Mouse (Mus musculus) R1 (cell line): ENCODE results near the gene Grid2.

ENCODE experiments used
- DNase-seq: peaks from one replicate; pipeline ENCODE4 v3.0.0-alpha.2; 2018; ENCODE audit warnings: low read depth, low spot score

Gene Grid2

GRCm38 (mm10) chr6:64598144-64598561 is 1342.5 kb downstream of the Grid2 start:
- DNase-seq, result no peak

- DNase-seq, result no peak
Observed at GRCm38 (mm10) chr6:64605753-64606152, 1350.1 kb downstream of the Grid2 start.

DNA sequence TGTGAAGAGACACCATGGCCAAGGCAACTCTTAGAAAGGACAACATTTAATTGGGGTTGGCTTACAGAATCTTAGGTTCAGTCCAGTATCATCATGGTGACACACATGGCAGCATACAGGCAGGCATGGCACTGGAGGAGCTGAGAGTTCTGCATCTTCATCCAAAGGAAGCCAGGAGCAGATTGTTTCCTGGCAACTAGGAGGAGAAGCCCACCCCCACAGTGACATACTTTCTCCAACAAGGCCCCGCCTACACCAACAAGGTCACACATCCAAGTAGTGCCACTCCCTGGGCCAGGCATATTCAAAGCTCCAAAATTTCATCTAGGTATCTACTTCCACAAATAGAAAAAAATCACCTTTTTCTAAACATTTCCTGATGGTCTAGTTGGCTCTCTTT is 1351.4 kb downstream of the Grid2 start:
- no peak for DNase-seq

DNA sequence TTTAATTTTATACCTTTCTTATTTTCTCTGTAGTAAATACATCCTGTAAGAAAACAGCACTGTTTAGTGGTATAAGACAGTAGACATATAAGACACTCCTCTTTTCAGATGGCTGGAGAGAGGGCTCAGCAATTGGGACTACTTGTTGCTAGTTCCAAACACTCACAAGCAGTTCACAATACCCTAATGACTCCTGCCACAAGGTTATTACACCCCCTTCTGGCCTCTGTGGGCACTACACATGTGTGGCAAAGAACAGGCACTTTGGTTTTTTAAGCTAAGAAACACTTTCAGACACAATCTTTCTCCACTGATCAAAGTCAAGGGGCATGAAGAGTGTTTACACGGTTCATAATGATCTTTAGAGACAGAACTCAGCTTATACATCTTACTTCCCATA is 1352.3 kb downstream of the Grid2 start:
- peak; percentile 37 for DNase-seq

GRCm38 (mm10) chr6:64616843-64617242 is 1361.2 kb downstream of the Grid2 start:
- no peak for DNase-seq

GRCm38 (mm10) chr6:64617417-64618135 is 1361.9 kb downstream of the Grid2 start:
- DNase-seq, result no peak

- DNase-seq, result no peak
Observed at GRCm38 (mm10) chr6:64623404-64623803, 1367.7 kb downstream of the Grid2 start.

- no peak for DNase-seq
Observed at GRCm38 (mm10) chr6:64647661-64648060, 1392.0 kb downstream of the Grid2 start.

- DNase-seq, result peak; percentile 66
Observed at GRCm38 (mm10) chr6:64648196-64648595, 1392.5 kb downstream of the Grid2 start.

DNA sequence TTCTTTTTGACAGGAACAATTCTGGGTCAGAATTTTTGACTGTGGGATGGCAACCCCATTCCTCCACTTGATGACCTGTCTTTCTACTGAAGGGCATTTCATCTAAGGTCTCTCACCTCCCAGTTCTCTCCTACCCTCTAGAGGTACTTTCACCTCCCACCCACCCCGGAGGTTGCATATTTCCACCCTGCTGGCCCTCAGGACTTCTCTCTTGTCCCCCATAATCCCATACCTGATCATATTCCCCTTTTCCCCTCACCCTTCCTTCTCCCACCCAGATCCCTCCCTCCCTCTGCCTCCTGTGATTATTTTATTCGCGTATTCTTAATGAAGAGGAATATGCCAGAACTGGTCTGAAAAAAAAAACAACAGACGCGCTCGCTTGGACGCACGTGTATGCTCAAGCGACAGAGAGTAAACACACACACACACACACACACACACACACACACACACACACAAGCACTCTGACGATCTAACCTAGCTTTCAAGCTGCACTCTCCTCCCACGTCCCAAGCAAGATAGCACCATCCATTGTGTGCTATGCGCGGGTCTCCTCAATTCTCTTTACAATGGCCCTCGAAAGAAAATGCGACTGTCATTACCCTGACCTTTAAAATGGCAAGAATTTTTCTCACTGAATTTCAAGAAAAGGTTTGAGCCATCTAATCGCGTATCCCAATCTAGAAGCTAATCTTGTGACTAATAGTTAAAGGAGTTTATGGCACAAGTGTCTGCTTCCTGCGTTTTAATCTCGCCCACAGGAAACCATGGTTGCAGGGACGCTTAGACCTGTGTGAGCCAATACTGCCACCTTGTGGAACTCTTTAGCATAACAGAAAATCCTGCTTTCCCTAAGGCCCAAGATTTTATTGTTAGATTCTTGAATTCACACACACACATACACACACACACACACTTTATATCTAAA is 1393.9 kb downstream of the Grid2 start:
- DNase-seq, result peak; percentile 70

GRCm38 (mm10) chr6:64650765-64651164 is 1395.1 kb downstream of the Grid2 start:
- no peak for DNase-seq

GRCm38 (mm10) chr6:64671010-64671409 is 1415.3 kb downstream of the Grid2 start:
- DNase-seq, result no peak

- DNase-seq, result no peak
Observed at GRCm38 (mm10) chr6:64678815-64679214, 1423.1 kb downstream of the Grid2 start.

DNA sequence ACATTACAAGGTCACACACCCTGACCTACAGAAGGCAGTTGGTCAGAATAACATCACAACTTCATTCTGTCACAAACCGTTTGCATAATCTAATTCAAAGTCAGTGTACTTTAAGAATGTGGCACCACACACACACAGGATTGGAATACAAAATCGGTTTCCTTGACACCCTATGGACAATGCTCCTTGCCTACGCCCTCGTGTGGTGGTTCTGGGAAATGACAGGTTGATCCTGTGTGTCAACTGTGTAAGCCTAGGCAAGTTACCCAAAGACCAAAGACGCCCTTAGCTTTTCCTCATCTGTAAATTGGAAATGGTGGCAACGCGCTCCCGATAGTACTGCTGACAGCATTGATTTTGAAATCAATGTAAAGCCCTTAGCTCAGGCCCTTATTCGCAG is 1428.3 kb downstream of the Grid2 start:
- DNase-seq, result peak; percentile 90

- DNase-seq, result peak; percentile 57
Observed at GRCm38 (mm10) chr6:64684973-64685372, 1429.3 kb downstream of the Grid2 start.

- DNase-seq, result peak; percentile 22
Observed at GRCm38 (mm10) chr6:64688181-64688944, 1432.7 kb downstream of the Grid2 start.

- DNase-seq, result peak; percentile 37
Observed at GRCm38 (mm10) chr6:64694688-64695087, 1439.0 kb downstream of the Grid2 start.

- DNase-seq, result no peak
Observed at GRCm38 (mm10) chr6:64703659-64704058, 1448.0 kb downstream of the Grid2 start.

- DNase-seq, result peak; percentile 88
Observed at GRCm38 (mm10) chr6:64727751-64728403, 1472.2 kb downstream of the Grid2 start.

DNA sequence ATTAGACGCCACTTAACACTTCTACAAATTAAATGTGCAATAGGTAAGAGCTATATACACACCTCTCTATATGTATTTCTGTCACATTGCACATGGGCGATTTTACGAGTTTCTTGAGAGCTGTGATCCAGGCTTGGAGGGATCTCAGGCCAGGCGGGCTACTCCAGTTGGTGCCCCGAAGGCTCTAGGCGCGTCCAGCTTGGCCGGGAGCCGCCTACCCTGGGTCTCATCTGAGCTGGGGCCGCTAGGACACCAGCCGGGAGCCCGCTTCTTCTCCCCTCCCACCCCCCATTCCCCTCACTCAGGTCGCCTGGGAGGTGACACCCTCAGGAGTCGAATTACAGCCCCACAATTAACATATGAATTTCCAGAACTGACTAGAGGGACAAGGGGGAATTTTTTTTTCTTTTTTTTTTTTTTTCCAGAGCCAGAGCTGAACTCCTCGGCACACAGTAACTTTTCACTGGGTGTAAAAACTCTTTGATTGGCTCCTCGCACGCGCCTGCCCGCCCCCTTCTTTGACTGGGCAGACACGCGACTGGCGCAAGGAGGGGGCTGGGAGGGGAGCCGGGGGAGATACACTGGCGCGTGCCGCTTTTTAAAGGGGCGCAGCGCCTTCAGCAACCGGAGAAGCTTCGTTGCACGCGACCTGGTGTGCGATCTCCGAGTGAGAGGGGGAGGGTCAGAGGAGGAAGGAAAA is 1473.0 kb downstream of the Grid2 start, which contains the start of gene Atoh1:
Gene Atoh1 (plus strand): TSS at position 627 of the 700 bp plus-strand sequence.
- peak; percentile 92 for DNase-seq
